Mouse (Mus musculus) forelimb bud, embryonic 11.5 days (tissue): ENCODE results near the gene Adamts8.
A peak's percentile ranks its signal among the peaks of the same experiment; 100 is the strongest.

Experiments used
- DNase-seq: peaks from one replicate; pipeline ENCODE4 v3.0.0-alpha.2; 2012; ENCODE audit warnings: low read depth, low spot score

The Adamts8 gene

DNA sequence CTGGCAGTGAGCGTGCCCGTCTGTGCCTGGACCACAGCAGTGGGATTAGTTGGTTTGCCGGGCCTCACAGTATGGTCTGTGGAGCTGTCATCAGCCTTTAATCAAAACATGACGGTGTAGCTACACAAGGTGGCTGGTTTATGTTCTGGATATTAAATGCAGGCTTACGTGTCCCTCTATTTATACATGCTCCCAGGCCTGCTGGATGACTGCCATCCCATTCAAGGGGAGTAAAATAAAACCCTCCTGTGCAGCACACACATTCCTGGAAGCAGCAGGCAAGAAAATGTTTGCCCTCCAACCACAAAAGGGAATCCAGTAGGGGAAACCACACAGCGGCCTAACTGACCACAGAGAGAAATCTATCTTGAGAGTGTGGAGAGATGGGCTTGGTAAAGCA is 43.4 kb downstream of the Adamts8 start:
- peak; percentile 66 for DNase-seq

DNA sequence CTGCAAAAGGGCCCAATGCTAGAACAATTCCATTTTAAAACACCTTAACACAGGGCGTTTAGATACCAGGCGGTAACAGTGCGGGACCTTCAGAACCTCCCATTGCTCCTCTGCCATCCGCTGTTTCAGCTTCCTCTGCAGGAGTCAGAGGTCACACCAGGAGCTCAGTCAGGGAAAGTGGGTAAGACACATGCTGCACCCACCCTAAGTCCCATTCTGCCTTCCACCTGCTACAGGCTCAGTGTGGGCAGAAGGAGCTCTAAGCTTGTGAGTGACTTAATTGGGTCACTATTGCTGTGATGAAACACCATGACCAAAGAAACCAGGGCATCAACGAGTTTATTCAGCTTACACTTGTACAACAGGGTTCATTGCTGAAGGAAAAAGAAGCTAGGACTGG is 50.7 kb downstream of the Adamts8 start:
- DNase-seq = no peak

DNA sequence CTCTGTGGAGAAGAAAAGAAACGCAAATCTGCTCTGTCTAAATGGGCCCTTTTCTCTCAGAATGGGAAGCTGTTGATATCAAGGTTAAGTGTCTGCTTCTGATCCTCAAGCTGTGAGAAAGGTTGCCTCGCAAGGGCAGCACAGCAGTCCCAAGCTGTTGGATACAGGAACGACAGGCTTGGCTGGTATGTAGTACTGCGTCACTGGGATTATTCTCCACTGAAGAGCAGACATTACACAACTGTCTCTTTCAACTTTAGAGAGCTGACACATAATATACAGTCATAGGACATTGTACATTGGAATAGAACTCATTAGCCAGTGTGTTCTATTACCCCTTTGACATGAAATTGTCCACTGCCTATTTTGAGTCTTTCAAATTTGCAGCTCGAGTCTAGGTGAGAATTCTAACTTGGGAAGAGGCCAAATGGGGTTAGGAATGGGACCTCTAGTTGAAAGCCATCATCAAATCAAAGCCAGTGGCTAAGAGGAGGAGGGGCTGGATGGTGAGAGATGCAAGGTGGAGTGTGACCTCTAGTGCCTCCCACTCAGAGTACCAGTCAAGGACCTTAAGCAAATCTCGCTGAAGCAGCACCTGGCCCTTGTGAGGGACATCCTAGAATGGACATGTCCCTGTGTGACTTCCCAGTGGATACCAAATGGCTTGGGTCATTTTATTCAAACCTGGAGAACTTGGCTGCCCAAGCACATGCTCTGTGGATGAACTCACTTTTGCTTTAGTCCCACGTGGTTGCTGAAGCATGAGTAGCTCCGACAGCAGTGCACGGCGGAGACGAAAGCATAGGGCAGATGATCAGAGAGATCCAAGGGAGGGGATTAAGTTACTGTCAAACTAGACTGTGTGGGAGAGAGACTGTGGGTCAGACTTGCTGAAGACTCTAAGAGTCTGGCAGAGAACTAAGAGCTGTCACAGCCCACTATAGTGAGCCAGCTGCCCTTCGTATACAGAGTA is 54.5 kb downstream of the Adamts8 start:
- no peak for DNase-seq

GRCm38 (mm10) chr9:31000641-31001040 is 58.3 kb downstream of the Adamts8 start:
- DNase-seq = no peak

GRCm38 (mm10) chr9:31002528-31002927 is 60.2 kb downstream of the Adamts8 start:
- no peak for DNase-seq

DNA sequence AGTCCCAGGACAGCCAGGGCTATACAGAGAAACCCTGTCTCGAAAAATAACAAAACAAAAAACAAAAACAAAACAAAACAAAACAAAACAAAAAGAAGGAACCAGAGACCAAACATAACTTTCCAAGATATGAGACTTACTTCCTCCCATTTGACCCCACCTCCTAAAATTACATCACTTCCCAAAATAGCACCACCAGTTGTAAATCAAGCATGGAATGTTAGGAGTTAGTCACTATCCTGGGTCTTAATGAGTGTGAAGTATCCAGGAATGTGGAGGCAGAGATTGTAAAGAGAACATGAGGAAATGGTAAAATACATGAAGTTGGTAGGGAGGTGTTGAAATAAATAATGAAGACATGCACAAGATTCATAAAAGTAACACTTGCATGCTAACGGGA is 67.0 kb downstream of the Adamts8 start:
- no peak for DNase-seq

DNA sequence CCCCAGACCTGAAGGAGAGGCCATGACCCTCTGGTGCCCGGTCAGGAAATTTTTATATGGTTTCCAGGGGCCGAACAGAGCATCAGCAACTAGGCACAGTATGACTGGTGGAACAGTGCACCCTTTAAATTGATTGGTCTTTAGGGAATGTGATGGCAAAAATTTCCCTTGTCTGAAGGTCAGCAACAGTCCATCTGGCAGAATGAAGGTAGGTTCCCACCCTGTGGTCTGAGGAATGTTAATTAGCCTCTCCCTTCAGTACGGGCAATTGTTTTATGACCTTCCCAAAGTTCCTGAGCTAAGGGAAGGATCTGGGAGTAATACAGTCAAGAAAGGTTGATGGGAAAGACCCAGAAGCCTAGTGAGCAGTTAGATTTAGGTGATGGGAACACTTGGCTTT is 67.7 kb downstream of the Adamts8 start:
- no peak for DNase-seq

DNA sequence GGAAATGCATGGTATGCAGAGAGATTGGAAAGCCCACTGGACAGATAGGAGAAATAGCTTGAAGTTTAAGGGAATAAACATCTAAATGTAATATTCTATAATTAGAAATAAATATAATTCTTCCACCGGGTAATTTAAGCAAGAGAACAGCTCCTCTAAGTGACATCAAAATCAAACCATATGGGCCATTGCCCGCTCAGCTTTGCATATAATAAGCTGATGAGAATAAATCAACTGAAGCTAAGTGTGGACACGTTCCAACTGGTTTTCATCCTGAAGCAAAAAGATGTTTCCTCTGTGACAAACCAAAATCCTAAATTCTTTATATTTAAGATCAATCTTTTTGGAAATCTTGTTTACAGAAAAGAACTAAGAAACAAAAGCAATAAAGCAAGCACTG is 68.4 kb downstream of the Adamts8 start:
- DNase-seq = no peak

GRCm38 (mm10) chr9:31011533-31011932 is 69.2 kb downstream of the Adamts8 start:
- no peak for DNase-seq

DNA sequence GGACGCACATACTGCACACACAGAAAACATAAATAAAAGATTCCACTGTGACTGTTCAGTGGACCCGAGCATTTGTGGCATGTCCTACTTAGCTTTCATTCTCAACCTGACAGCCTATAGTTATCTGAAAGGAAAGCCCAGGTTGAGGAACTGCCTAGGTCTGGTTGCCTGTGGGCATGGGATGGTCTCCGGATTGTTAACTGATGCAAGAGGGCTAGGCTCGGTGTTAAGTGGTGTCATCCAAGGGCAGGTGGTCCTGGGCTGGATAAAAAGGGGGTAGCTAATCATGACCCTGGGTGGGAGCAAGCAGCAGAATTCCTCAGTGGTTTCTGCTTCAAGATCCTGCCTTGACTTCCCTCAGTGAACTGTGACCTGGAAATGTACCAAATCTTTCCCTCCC is 70.3 kb downstream of the Adamts8 start:
- DNase-seq = no peak

DNA sequence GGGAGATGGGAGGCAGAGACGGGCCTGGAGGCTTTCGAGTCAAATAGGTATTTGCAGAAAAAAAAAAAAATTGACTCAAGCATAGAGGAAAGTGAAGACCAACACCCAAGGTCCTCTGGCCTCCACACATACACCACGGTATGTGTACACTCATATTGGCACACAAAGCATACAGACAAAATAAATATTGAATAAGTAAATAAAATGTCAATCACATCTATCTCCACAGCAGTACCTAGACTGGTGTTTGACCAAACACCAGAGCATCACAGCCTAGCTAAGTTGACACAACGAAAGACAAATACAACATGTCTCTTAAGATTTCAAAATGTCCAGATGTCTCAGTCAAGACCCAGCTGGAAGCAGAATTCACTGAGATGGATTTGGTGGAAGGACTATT is 71.1 kb downstream of the Adamts8 start:
- no peak for DNase-seq
